Mouse (Mus musculus) kidney, adult 2 months (tissue): ENCODE data around the gene Hoxc11. TPM values are rescaled to one million over a fixed set of nuclear protein-coding genes. Genes with fewer than 3 reads are reported as not detected.

Experiments
- DNase-seq: peaks from one replicate; pipeline ENCODE4 v3.0.0; 2021
- H3K27ac ChIP-seq: fragments of 200-500 bp; 2 replicates; pipeline ENCODE4 v1.5.1; 2012; ENCODE audit warnings: low read depth, low read length, control low read depth, inconsistent platforms; ENCODE audit not compliant: insufficient read depth
- H3K27me3 ChIP-seq: fragments of 200-500 bp; replicated peaks from 2 replicates; pipeline ENCODE4 v1.6.1; 2012; ENCODE audit warnings: mild to moderate bottlenecking, moderate library complexity, low read length, inconsistent platforms; ENCODE audit not compliant: control insufficient read depth, insufficient read depth
- H3K36me3 ChIP-seq: fragments of 200-500 bp; 2 replicates; pipeline ENCODE4 v1.6.1; 2012; ENCODE audit warnings: mild to moderate bottlenecking, moderate library complexity, low read length, inconsistent platforms; ENCODE audit not compliant: control insufficient read depth, insufficient read depth
- H3K4me1 ChIP-seq: fragments of 200-500 bp; 2 replicates; pipeline ENCODE4 v1.6.1; 2011; ENCODE audit warnings: low read length; ENCODE audit not compliant: control insufficient read depth, insufficient read depth
- H3K4me3 ChIP-seq: fragments of 200-500 bp; 2 replicates; pipeline ENCODE4 v1.5.1; 2011; ENCODE audit warnings: mild to moderate bottlenecking, low read depth, low read length, control low read depth; ENCODE audit not compliant: insufficient read depth
- CTCF ChIP-seq: fragments of 200-500 bp; conservative IDR thresholded peaks from 2 replicates; pipeline ENCODE4 v1.5.1; 2011; ENCODE audit warnings: low read depth, mild to moderate bottlenecking, control low read depth, low read length, moderate library complexity, mixed read lengths; ENCODE audit not compliant: insufficient read depth, insufficient read length
- POLR2A ChIP-seq: fragments of 200-500 bp; IDR thresholded peaks from one replicate; pipeline ENCODE4 v1.6.1; 2011; ENCODE audit warnings: low read depth, low read length, control low read depth
- whole genome bisulfite sequencing: fragments of 180-500 bp; shearing (Covaris S2); methylation state at CpG from one replicate; pipeline ENCODE4 v1.1.7; 2018; 5-methylcytosine and 5-hydroxymethylcytosine counted together
- polyA plus RNA-seq: library from polyadenylated mRNA; depleted of rRNA; stranded (reverse); fragments of >200 nt; gene quantifications from 2 replicates; pipeline ENCODE4 v1.2.3, GENCODE M21; 2012

Gene Hoxc11
- polyA plus RNA-seq, 1 experiment = 0.25 TPM

DNA sequence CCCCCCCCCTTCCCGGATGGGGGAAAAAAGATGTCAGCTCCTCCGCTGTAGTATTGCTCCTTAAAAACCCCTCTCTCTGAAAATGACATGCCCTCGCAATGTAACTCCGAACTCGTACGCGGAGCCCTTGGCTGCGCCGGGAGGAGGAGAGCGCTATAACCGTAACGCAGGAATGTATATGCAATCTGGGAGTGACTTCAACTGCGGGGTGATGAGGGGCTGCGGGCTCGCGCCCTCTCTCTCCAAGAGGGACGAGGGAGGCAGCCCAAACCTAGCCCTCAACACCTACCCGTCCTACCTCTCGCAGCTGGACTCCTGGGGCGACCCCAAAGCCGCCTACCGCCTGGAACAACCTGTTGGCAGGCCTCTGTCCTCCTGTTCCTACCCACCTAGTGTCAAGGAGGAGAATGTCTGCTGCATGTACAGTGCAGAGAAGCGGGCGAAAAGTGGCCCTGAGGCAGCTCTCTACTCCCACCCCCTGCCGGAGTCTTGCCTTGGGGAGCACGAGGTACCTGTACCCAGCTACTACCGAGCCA is 12.6 kb downstream of the Hoxc11 start, which contains the start of gene Hoxc10:
Hoxc10 (plus strand) TSS at position 21 of the 536 bp plus-strand sequence.
- H3K36me3 ChIP-seq = no peaks in the 10 kb centered on the region
- peak; percentile 53 for DNase-seq
- peak within 1 kb of the TSS; percentile 93 for H3K27ac ChIP-seq
- peak within 1 kb of the TSS; percentile 59 for H3K4me3 ChIP-seq
- TF ChIP-seq POLR2A (no peak), CTCF (no peak)
- WGBS = 3% methylated on average over 27 of the region's 27 CpGs
- no peaks in the 10 kb centered on the region for H3K27me3 ChIP-seq
- peaks cover 4% of the 10 kb centered on the region; the same call in 1 of the 2 replicates for H3K4me1 ChIP-seq

DNA sequence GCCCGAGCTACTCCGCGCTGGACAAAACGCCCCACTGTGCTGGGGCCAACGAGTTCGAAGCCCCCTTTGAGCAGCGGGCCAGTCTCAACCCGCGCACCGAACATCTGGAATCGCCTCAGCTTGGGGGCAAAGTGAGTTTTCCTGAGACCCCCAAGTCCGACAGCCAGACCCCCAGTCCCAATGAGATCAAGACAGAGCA is 13.0 kb downstream of the Hoxc11 start, which contains the start of gene Hoxc5:
Hoxc5 (plus strand) TSS at position 132 of the 199 bp plus-strand sequence.
- Histone ChIP-seq H3K27me3 (no peaks in the 10 kb centered on the region), H3K4me3 (peak within 1 kb of the TSS; percentile 59), H3K27ac (peak within 1 kb of the TSS; percentile 93), H3K36me3 (no peaks in the 10 kb centered on the region), H3K4me1 (peaks cover 4% of the 10 kb centered on the region; the same call in 1 of the 2 replicates)
- WGBS = 3% methylated on average over 12 of the region's 12 CpGs
- TF ChIP-seq POLR2A (no peak), CTCF (no peak)
- DNase-seq = no peak

DNA sequence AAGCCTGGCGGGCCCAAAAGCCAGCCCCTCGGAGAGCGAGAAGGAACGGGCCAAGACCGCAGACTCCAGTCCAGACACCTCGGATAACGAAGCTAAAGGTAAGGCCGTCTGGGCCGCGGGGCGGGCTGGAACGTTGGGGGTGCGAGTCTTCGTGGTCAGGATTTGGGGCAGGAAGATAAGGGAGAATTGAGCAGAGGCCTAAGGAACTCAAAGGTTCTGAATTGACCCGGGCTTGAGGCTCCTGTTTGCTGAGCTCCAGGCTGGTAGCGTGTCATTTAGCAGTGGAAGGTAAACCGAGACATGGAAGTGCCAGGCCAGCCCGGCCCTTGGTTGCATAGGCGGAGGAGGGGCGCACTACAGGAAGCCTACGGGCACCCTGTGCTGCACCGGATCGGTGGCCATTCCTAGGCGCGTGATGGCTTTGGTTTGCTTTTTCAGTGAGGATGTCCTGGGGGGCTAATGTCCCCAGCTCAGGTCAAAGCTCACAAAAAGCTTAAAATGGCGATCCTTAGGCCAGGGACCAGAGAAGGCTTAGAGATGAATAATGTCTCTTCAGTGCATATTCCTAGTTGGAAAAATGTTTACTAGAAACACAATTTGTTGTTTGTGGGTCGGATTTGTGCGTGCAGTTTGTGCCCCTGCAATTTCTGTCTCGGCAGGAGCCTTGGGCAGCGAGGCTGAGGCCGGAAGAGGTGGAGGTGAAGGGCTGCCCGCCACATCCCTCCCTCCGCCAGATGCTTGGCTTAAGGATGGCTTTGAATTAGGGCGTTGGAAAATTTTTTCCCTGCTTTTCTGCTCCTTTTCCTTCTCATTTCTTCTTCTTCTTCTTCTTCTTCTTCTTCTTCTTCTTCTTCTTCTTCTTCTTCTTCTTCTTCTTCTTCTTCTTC is 13.5 kb downstream of the Hoxc11 start:
- peak overlapping the region; percentile 59 for H3K4me3 ChIP-seq
- no peak for DNase-seq
- peaks cover 4% of the 10 kb centered on the region; the same call in 1 of the 2 replicates for H3K4me1 ChIP-seq
- no peaks in the 10 kb centered on the region for H3K27me3 ChIP-seq
- no peaks in the 10 kb centered on the region for H3K36me3 ChIP-seq
- peak overlapping the region; percentile 85 for H3K27ac ChIP-seq
- TF ChIP-seq CTCF (no peak), POLR2A (no peak)
- 12% methylated on average over 34 of the region's 34 CpGs for WGBS

DNA sequence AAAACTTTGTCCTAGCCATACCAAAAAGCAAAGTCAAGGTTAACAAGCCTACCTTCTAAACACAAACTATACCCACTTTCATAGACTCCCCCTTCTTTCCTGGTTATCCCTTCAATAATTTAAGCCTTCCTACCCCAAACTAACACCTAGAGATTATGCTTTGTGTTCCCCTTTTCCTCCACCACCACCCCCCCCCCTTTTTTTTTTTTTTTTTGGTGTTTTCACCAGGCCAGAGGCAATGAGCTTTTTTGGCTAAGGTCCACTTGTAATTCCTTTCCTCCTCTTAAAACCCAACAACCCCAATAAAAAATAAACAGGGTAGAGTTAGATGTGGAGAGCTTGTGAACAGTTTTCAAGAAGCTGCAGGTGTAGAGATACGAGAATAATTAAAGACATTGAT is 15.1 kb downstream of the Hoxc11 start:
- no peaks in the 10 kb centered on the region for H3K27me3 ChIP-seq
- TF ChIP-seq POLR2A (no peak), CTCF (no peak)
- H3K4me3 ChIP-seq = no peak overlapping the region
- no peak for DNase-seq
- peak overlapping the region; percentile 71 for H3K27ac ChIP-seq
- peaks cover 4% of the 10 kb centered on the region; the same call in 1 of the 2 replicates for H3K4me1 ChIP-seq
- H3K36me3 ChIP-seq = no peaks in the 10 kb centered on the region
- 50% methylated on average over 1 of the region's 1 CpGs for WGBS

DNA sequence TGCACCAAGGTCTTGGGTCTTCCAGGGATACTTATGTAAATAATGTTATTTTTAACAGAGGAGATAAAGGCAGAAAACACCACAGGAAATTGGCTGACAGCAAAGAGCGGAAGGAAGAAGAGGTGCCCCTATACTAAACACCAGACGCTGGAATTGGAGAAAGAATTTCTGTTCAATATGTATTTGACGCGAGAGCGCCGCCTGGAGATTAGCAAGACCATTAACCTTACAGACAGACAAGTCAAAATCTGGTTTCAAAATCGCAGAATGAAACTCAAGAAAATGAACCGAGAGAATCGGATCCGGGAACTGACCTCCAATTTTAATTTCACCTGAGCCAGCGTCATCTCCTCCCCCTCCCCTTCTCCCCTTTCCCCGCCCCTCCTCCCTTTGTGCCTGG is 16.5 kb downstream of the Hoxc11 start:
- DNase-seq = peak; percentile 67
- TF ChIP-seq CTCF (no peak), POLR2A (no peak)
- Histone ChIP-seq H3K27me3 (no peaks in the 10 kb centered on the region), H3K4me1 (peaks cover 4% of the 10 kb centered on the region; the same call in 1 of the 2 replicates), H3K27ac (peak overlapping the region; percentile 26), H3K36me3 (no peaks in the 10 kb centered on the region), H3K4me3 (no peak overlapping the region)
- WGBS = 8% methylated on average over 12 of the region's 12 CpGs

DNA sequence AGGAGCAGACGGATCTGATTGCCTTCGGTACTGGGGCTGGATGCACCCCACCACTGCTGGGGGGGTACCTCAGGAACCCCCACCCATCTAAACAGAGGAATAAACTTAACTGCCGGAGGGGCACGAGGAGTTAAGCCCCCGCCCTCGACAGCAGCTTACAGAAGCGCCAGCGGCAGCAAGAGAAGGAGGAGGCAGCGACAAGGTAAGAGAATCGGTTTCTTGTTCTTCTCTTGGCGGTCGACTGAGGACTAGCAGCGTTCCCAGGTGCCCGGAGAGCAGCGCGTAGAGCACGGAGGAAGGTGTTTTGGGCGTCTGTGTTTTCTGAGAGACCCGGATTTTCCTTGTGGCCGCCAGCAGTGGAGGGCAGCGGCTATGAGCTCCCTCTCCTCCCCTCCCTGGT is 18.0 kb downstream of the Hoxc11 start:
- H3K27me3 ChIP-seq = no peaks in the 10 kb centered on the region
- TF ChIP-seq CTCF (no peak), POLR2A (no peak)
- no peak for DNase-seq
- WGBS = 19% methylated on average over 21 of the region's 21 CpGs
- peak overlapping the region; percentile 49 for H3K4me3 ChIP-seq
- peaks cover 4% of the 10 kb centered on the region; the same call in 1 of the 2 replicates for H3K4me1 ChIP-seq
- H3K27ac ChIP-seq = peak overlapping the region; percentile 63
- H3K36me3 ChIP-seq = no peaks in the 10 kb centered on the region

DNA sequence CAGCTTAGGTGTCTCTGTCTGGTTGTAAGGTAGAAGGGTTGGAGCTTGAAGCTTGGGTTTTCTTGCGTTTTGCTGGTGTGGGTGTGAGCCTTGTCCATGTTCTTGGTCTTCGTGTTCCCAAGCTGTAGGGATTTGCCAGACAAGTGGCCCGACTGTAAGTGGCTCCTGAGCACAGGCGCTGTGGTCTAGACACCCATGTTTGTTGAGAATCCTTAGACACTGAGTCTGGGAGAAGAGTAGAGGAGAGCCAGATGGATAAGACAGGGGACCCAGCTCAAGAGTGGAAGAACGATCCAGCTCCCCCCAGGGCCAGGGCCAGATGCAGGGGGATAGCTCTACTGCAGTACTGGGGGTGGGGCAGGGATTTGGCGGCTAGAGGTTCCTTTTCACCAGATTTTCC is 18.5 kb downstream of the Hoxc11 start:
- H3K27me3 ChIP-seq = no peaks in the 10 kb centered on the region
- no peaks in the 10 kb centered on the region for H3K36me3 ChIP-seq
- TF ChIP-seq CTCF = no peak
- no peak for TF ChIP-seq POLR2A
- DNase-seq = no peak
- WGBS = 38% methylated on average over 6 of the region's 6 CpGs
- H3K27ac ChIP-seq = peak overlapping the region; percentile 63
- peak overlapping the region; percentile 49 for H3K4me3 ChIP-seq
- H3K4me1 ChIP-seq = peaks cover 6% of the 10 kb centered on the region; the same call in 1 of the 2 replicates
